Mouse (Mus musculus): ENCODE data around the gene Pip5k1b. TPM values are rescaled to one million over a fixed set of nuclear protein-coding genes. Genes with fewer than 3 reads are reported as not detected.

Pip5k1b gene
- polyA plus RNA-seq, 1 experiment from 2014 or later, result 8.3 TPM

GRCm38 (mm10) chr19:24527613-24527948, 28.1 kb downstream of the Pip5k1b start:
- H3K27ac ChIP-seq (ENCODE audit: low read length), result peak overlapping the region; percentile 74
- H3K36me3 ChIP-seq (ENCODE audit: control insufficient read depth, insufficient read depth), result no peaks in the 10 kb centered on the region
- H3K27me3 ChIP-seq (ENCODE audit: control insufficient read depth, insufficient read depth, low read depth, low read length), result no peaks in the 10 kb centered on the region
- WGBS (ENCODE audit: insufficient replicate concordance), result 55% methylated on average over 5 of the region's 5 CpGs
- no peaks in the 10 kb centered on the region for H3K9me3 ChIP-seq (replicated peaks; ENCODE audit: control insufficient read depth, low read length)
- H3K4me3 ChIP-seq (ENCODE audit: low read depth, low read length), result no peak overlapping the region
- ATAC-seq (ENCODE audit: low read depth), result no peak
- H3K4me1 ChIP-seq (ENCODE audit: control insufficient read depth, low read depth, low read length), result peaks cover 35% of the 10 kb centered on the region
- H3K9ac ChIP-seq (ENCODE audit: low read depth, low read length), result 0 out of 2 replicates have a peak overlapping the region, but pooled peaks have one; percentile 9
- no peak overlapping the region for H3K4me2 ChIP-seq (ENCODE audit: low read depth, low read length)

DNA sequence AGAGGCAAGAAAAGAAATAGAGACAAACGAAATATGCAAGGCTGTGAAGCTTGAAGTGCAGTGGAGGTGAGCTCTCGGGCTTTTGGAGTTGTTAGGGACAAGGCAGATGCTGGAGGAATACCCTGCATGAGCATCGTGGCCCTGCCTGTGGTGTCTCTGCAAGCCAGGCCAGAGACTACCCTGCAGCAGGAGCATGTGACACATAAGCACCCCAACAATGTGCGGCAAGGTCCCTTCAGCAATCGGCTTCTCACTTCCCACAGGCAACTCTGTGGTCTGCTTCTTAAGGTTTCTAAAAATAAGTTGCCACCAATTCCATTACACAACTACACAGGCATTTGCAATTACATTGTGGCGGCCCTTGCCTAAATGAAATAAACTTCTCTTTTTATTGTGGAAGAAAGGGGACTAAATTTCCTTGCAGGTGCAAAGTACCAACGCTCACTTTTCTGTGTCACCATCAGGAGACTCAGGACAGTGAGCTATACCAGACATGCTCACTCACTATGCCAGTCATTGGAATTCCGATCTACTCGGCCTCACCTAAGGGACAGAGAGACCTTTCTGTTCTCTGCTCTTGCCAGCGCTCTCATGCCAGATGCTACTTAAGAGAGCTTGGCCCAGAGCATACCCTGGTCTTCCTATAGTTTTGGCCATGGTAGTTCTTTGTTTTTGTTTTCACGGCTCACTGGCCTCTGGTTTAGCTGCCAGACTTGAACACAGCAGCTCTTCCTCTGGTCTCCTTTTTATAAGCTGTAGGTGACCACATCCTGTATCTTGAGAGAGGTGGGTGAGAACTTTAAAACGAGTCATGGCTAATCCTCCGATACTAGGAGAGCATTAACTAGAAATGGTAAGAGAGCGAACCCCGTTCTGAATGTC, 28.7 kb downstream of the Pip5k1b start:
- H3K9ac ChIP-seq (ENCODE audit: low read depth, low read length), result 0 out of 2 replicates have a peak overlapping the region, but pooled peaks have one; percentile 11
- 38% methylated on average over 15 of the region's 15 CpGs for WGBS (ENCODE audit: insufficient replicate concordance)
- no peaks in the 10 kb centered on the region for H3K9me3 ChIP-seq (replicated peaks; ENCODE audit: control insufficient read depth, low read length)
- no peak overlapping the region for H3K4me3 ChIP-seq (ENCODE audit: low read depth, low read length)
- ATAC-seq (ENCODE audit: low read depth), result peak; percentile 39; the same call in 1 of the 2 replicates
- peaks cover 35% of the 10 kb centered on the region for H3K4me1 ChIP-seq (ENCODE audit: control insufficient read depth, low read depth, low read length)
- peak overlapping the region; percentile 74 for H3K27ac ChIP-seq (ENCODE audit: low read length)
- no peaks in the 10 kb centered on the region for H3K36me3 ChIP-seq (ENCODE audit: control insufficient read depth, insufficient read depth)
- no peaks in the 10 kb centered on the region for H3K27me3 ChIP-seq (ENCODE audit: control insufficient read depth, insufficient read depth, low read depth, low read length)
- H3K4me2 ChIP-seq (ENCODE audit: low read depth, low read length), result peak overlapping the region; percentile 4; the same call in 1 of the 2 replicates

DNA sequence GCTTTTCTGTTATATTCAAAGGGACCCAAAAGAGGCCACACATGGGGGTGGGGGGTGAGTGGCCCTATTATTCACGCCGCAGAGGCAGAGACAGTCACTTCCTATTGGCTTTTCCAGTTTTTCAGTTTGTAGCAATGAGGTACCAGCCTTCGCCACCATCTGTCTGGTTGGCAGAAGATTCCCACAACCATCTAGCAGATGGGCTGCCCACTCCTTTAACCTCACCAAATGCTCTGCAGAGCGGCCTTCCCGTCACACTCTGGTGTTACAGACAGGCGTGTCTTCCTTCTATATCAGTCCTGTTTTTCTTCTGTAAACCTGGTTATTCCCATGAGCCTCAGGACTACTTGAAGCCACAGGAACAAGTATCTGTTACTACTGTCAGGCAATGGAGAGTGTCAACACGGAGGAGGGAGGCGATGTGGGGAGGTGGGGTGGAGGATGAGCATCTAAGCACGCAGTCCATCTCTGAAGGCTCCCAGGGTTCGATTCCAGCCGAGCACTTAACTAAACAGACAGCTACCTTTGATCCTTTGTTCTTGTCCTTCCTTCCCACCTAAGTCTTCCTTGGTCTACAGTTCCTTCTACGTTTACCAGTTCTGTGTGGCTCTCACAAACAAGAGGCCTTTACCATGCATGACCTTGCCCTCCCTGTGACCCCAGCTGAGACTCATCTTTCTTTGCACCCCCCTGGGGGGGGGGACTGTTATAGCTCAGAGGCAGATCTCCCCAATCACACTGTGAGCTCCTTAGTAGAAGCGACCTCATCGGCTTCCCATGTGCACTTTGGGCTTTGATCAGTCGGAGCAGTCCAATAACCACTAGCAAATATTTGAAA, 32.0 kb downstream of the Pip5k1b start:
- Histone ChIP-seq H3K4me1 (ENCODE audit: control insufficient read depth, low read depth, low read length) (peaks cover 43% of the 10 kb centered on the region), H3K4me3 (ENCODE audit: low read depth, low read length) (no peak overlapping the region), H3K27ac (ENCODE audit: low read length) (no peak overlapping the region), H3K4me2 (ENCODE audit: low read depth, low read length) (no peak overlapping the region), H3K36me3 (ENCODE audit: control insufficient read depth, insufficient read depth) (no peaks in the 10 kb centered on the region), H3K27me3 (ENCODE audit: control insufficient read depth, insufficient read depth, low read depth, low read length) (no peaks in the 10 kb centered on the region), H3K9ac (ENCODE audit: low read depth, low read length) (no peak overlapping the region), H3K9me3 (replicated peaks; ENCODE audit: control insufficient read depth, low read length) (no peaks in the 10 kb centered on the region)
- no peak for ATAC-seq (ENCODE audit: low read depth)
- WGBS (ENCODE audit: insufficient replicate concordance), result 86% methylated on average over 15 of the region's 15 CpGs

GRCm38 (mm10) chr19:24521997-24522396, 33.7 kb downstream of the Pip5k1b start:
- Histone ChIP-seq H3K4me2 (ENCODE audit: low read depth, low read length) (no peak overlapping the region), H3K27me3 (ENCODE audit: control insufficient read depth, insufficient read depth, low read depth, low read length) (no peaks in the 10 kb centered on the region), H3K9ac (ENCODE audit: low read depth, low read length) (no peak overlapping the region), H3K4me1 (ENCODE audit: control insufficient read depth, low read depth, low read length) (peaks cover 38% of the 10 kb centered on the region), H3K9me3 (replicated peaks; ENCODE audit: control insufficient read depth, low read length) (no peaks in the 10 kb centered on the region), H3K36me3 (ENCODE audit: control insufficient read depth, insufficient read depth) (no peaks in the 10 kb centered on the region), H3K4me3 (ENCODE audit: low read depth, low read length) (no peak overlapping the region), H3K27ac (ENCODE audit: low read length) (no peak overlapping the region)
- WGBS (ENCODE audit: insufficient replicate concordance), result 71% methylated on average over 7 of the region's 7 CpGs
- no peak for ATAC-seq (ENCODE audit: low read depth)

DNA sequence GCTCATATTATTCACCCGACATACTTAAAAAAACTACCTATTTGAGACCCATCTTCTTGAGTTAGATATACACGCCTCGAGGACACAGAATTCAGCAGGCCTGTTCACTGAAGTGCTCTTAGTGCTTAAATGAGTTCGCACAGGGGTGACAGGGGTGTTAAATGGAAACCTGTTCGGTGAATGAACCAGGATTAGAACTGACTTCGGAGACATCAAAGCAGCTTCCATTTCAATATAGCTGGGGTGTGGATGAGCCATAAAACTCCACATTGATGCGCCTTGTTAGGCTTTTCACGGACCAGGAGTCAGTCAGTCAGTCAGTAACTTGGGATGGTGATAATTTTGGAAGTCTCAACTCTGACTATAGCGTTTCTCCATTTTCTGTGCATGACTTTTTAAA, 34.5 kb downstream of the Pip5k1b start:
- H3K9me3 ChIP-seq (replicated peaks; ENCODE audit: control insufficient read depth, low read length), result no peaks in the 10 kb centered on the region
- no peaks in the 10 kb centered on the region for H3K27me3 ChIP-seq (ENCODE audit: control insufficient read depth, insufficient read depth, low read depth, low read length)
- H3K4me2 ChIP-seq (ENCODE audit: low read depth, low read length), result no peak overlapping the region
- ATAC-seq (ENCODE audit: low read depth), result no peak
- peak overlapping the region; percentile 77 for H3K27ac ChIP-seq (ENCODE audit: low read length)
- H3K4me1 ChIP-seq (ENCODE audit: control insufficient read depth, low read depth, low read length), result peaks cover 39% of the 10 kb centered on the region
- WGBS (ENCODE audit: insufficient replicate concordance), result 66% methylated on average over 9 of the region's 9 CpGs
- peak overlapping the region; percentile 12; the same call in 1 of the 2 replicates for H3K9ac ChIP-seq (ENCODE audit: low read depth, low read length)
- no peak overlapping the region for H3K4me3 ChIP-seq (ENCODE audit: low read depth, low read length)
- no peaks in the 10 kb centered on the region for H3K36me3 ChIP-seq (ENCODE audit: control insufficient read depth, insufficient read depth)

DNA sequence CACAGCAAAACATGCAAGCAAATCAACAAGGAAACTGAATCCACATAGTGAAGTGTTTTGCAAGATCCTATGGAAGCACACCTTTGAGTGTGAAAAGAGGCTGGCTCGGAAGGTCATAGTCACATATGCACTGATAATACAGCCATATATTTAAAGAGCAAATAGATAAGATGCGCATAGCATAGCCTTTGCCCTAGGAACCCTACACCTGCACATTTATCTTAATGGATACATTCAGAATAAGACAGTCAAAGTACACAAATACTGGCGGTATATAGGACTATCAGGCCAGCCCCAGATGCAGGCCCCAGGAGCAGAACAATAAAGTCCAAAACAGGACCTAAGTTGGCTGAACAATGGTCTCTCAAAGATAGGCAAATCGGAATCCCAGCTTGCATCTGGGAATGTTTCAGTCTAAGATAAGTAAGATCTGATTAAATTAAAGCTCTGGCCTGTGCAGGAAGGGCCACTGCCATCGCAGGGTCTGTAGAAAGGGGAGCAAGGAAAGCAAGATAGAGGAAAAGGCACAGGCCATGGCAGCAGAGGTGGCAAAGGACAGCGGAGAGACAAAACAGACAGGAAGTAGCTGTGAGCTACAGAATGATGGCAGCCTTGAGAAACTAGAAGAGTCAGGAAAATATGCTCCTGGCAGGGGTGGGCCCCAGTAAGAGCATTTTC, 35.8 kb downstream of the Pip5k1b start:
- Histone ChIP-seq H3K27me3 (ENCODE audit: control insufficient read depth, insufficient read depth, low read depth, low read length) (no peaks in the 10 kb centered on the region), H3K9ac (ENCODE audit: low read depth, low read length) (no peak overlapping the region), H3K4me2 (ENCODE audit: low read depth, low read length) (no peak overlapping the region), H3K4me3 (ENCODE audit: low read depth, low read length) (no peak overlapping the region), H3K27ac (ENCODE audit: low read length) (peak overlapping the region; percentile 54), H3K4me1 (ENCODE audit: control insufficient read depth, low read depth, low read length) (peaks cover 48% of the 10 kb centered on the region), H3K36me3 (ENCODE audit: control insufficient read depth, insufficient read depth) (no peaks in the 10 kb centered on the region), H3K9me3 (replicated peaks; ENCODE audit: control insufficient read depth, low read length) (no peaks in the 10 kb centered on the region)
- 44% methylated on average over 6 of the region's 6 CpGs for WGBS (ENCODE audit: insufficient replicate concordance)
- ATAC-seq (ENCODE audit: low read depth), result no peak

DNA sequence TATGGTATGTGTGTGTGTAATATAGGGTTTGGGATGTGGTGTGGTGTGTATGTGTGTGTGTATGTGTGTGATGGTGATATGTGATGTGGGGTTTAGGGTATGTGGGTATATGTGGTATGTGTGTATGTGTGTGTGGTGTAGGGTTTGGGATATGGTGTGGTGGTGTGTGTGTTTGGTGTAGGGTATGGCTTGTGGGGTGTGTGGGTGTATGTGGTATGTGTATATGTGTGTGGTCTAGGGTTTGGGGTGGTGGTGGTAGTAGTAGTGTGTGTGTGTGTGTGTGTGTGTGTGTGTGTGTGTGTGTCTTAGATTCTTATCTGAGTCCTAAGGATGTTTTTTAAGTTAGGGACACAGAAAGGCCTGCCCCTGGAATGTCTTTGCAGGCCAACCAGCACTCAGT, 37.3 kb downstream of the Pip5k1b start:
- H3K27me3 ChIP-seq (ENCODE audit: control insufficient read depth, insufficient read depth, low read depth, low read length), result no peaks in the 10 kb centered on the region
- H3K4me2 ChIP-seq (ENCODE audit: low read depth, low read length), result no peak overlapping the region
- no peaks in the 10 kb centered on the region for H3K36me3 ChIP-seq (ENCODE audit: control insufficient read depth, insufficient read depth)
- no peak overlapping the region for H3K4me3 ChIP-seq (ENCODE audit: low read depth, low read length)
- peaks cover 62% of the 10 kb centered on the region for H3K4me1 ChIP-seq (ENCODE audit: control insufficient read depth, low read depth, low read length)
- H3K9ac ChIP-seq (ENCODE audit: low read depth, low read length), result no peak overlapping the region
- H3K9me3 ChIP-seq (replicated peaks; ENCODE audit: control insufficient read depth, low read length), result no peaks in the 10 kb centered on the region
- peak overlapping the region; percentile 46; the same call in 1 of the 2 replicates for H3K27ac ChIP-seq (ENCODE audit: low read length)
- no peak for ATAC-seq (ENCODE audit: low read depth)

GRCm38 (mm10) chr19:24517057-24517456, 38.6 kb downstream of the Pip5k1b start:
- H3K9me3 ChIP-seq (replicated peaks; ENCODE audit: control insufficient read depth, low read length), result no peaks in the 10 kb centered on the region
- H3K4me1 ChIP-seq (ENCODE audit: control insufficient read depth, low read depth, low read length), result peaks cover 72% of the 10 kb centered on the region

More at GRCm38 (mm10) chr19:24517057-24517456, 38.6 kb downstream of the Pip5k1b start:
- H3K9ac ChIP-seq (ENCODE audit: low read depth, low read length), result 0 out of 2 replicates have a peak overlapping the region, but pooled peaks have one; percentile 4
- peak overlapping the region; percentile 34; the same call in 1 of the 2 replicates for H3K4me2 ChIP-seq (ENCODE audit: low read depth, low read length)
- no peak overlapping the region for H3K4me3 ChIP-seq (ENCODE audit: low read depth, low read length)
- H3K36me3 ChIP-seq (ENCODE audit: control insufficient read depth, insufficient read depth), result no peaks in the 10 kb centered on the region
- H3K27ac ChIP-seq (ENCODE audit: low read length), result peak overlapping the region; percentile 66
- no peaks in the 10 kb centered on the region for H3K27me3 ChIP-seq (ENCODE audit: control insufficient read depth, insufficient read depth, low read depth, low read length)
- WGBS (ENCODE audit: insufficient replicate concordance), result 37% methylated on average over 7 of the region's 7 CpGs
- no peak for ATAC-seq (ENCODE audit: low read depth)
